Mouse (Mus musculus) MEL (cell line): ENCODE measurements around the gene Gss. TPM values are rescaled to one million over a fixed set of nuclear protein-coding genes. Genes with fewer than 3 reads are reported as not detected.

Source experiments
- DNase-seq: peaks from one replicate; pipeline ENCODE4 v3.0.0; 2011; ENCODE audit warnings: low read depth, low spot score
- H3K27ac ChIP-seq: 2 replicates; pipeline ENCODE4 v1.5.1; 2012; ENCODE audit warnings: low read depth, mild to moderate bottlenecking, control low read depth, low read length, moderate library complexity; ENCODE audit not compliant: control insufficient read depth
- H3K27me3 ChIP-seq, 2 experiments: fragments of 150-350 bp in 1 of 2; sonication (generic) in 1 of 2; 2 replicates each; pipeline ENCODE4 v1.6.1; 2012; ENCODE audit warnings: low read length in 2 of 2, mild to moderate bottlenecking in 2 of 2, improper control_type of control experiment in 1 of 2, moderate library complexity in 1 of 2; ENCODE audit not compliant: insufficient read depth in 2 of 2, control insufficient read depth in 1 of 2
- H3K36me3 ChIP-seq, 2 experiments: 2 replicates each; pipeline ENCODE4 v1.6.1; 2012 to 2014; ENCODE audit warnings: low read length in 2 of 2, improper control_type of control experiment in 1 of 2, inconsistent platforms in 1 of 2, mild to moderate bottlenecking in 1 of 2; ENCODE audit not compliant: insufficient read depth in 2 of 2, control insufficient read depth in 1 of 2
- H3K4me1 ChIP-seq, 2 experiments: fragments of 150-350 bp in 1 of 2; sonication (generic) in 1 of 2; 2 replicates each; pipeline ENCODE4 v1.6.1; 2012; ENCODE audit warnings: low read length in 2 of 2, improper control_type of control experiment in 1 of 2, mild to moderate bottlenecking in 1 of 2; ENCODE audit not compliant: insufficient read depth in 2 of 2, control insufficient read depth in 1 of 2
- H3K4me3 ChIP-seq, 2 experiments: fragments of 150-350 bp in 1 of 2; sonication (generic) in 1 of 2; 2 replicates each; pipeline ENCODE4 v1.5.1; 2012; ENCODE audit warnings: low read depth in 2 of 2, low read length in 2 of 2, mild to moderate bottlenecking in 2 of 2, moderate library complexity in 2 of 2, control low read depth in 1 of 2, improper control_type of control experiment in 1 of 2; ENCODE audit not compliant: control insufficient read depth in 1 of 2, insufficient read depth in 1 of 2
- H3K79me2 ChIP-seq: 2 replicates; pipeline ENCODE4 v1.6.1; 2012; ENCODE audit warnings: mild to moderate bottlenecking, low read length, moderate library complexity; ENCODE audit not compliant: control insufficient read depth, poor library complexity, insufficient read depth
- H3K9ac ChIP-seq: 2 replicates; pipeline ENCODE4 v1.6.1; 2012; ENCODE audit warnings: low read depth, mild to moderate bottlenecking, control low read depth, low read length, moderate library complexity; ENCODE audit not compliant: control insufficient read depth, poor library complexity, severe bottlenecking
- H3K9me3 ChIP-seq: fragments of 150-350 bp; sonication (generic); replicated peaks from 2 replicates; pipeline ENCODE4 v1.6.1; 2012; ENCODE audit warnings: mild to moderate bottlenecking, low read length, improper control_type of control experiment, moderate library complexity; ENCODE audit not compliant: insufficient read depth
- CHD1 ChIP-seq: IDR thresholded peaks from 2 replicates; pipeline ENCODE4 v1.6.1; 2012; ENCODE audit warnings: low read depth, mild to moderate bottlenecking, inconsistent platforms, low read length, improper control_type of control experiment
- CTCF ChIP-seq, 3 experiments: IDR thresholded peaks in 2 of 3; conservative IDR thresholded peaks in 1 of 3; 2 replicates each; pipeline ENCODE4 v1.5.1; 2011 to 2012; ENCODE audit warnings: low read length in 3 of 3, low read depth in 2 of 3, mild to moderate bottlenecking in 2 of 3, improper control_type of control experiment in 1 of 3, inconsistent platforms in 1 of 3, mixed read lengths in 1 of 3, moderate library complexity in 1 of 3; ENCODE audit not compliant: control insufficient read depth in 1 of 3, insufficient read depth in 1 of 3, poor library complexity in 1 of 3, severe bottlenecking in 1 of 3
- ELF1 ChIP-seq: IDR thresholded peaks from 2 replicates; pipeline ENCODE4 v1.6.1; 2014; ENCODE audit warnings: low read depth, mild to moderate bottlenecking, inconsistent platforms, low read length, improper control_type of control experiment, moderate library complexity
- HCFC1 ChIP-seq: IDR thresholded peaks from 2 replicates; pipeline ENCODE4 v1.6.1; 2012; ENCODE audit warnings: low read depth, mild to moderate bottlenecking, inconsistent platforms, low read length, improper control_type of control experiment, moderate library complexity
- MAFK ChIP-seq: IDR thresholded peaks from 2 replicates; pipeline ENCODE4 v1.6.1; 2011; ENCODE audit warnings: low read depth, mild to moderate bottlenecking, low read length, improper control_type of control experiment, borderline replicate concordance
- MAX ChIP-seq: IDR thresholded peaks from 2 replicates; pipeline ENCODE4 v1.6.1; 2011; ENCODE audit warnings: low read length, improper control_type of control experiment
- MEF2A ChIP-seq: IDR thresholded peaks from 2 replicates; pipeline ENCODE4 v1.6.1; 2014; ENCODE audit warnings: low read depth, mild to moderate bottlenecking, inconsistent platforms, low read length, improper control_type of control experiment; ENCODE audit not compliant: poor library complexity, insufficient replicate concordance, severe bottlenecking; ENCODE audit errors: extremely low read depth
- MXI1 ChIP-seq: IDR thresholded peaks from 2 replicates; pipeline ENCODE4 v1.6.1; 2011; ENCODE audit warnings: mild to moderate bottlenecking, low read depth, low read length, improper control_type of control experiment
- MYB ChIP-seq: IDR thresholded peaks from 2 replicates; pipeline ENCODE4 v1.6.1; 2011; ENCODE audit warnings: mild to moderate bottlenecking, low read depth, low read length, improper control_type of control experiment
- NRF1 ChIP-seq: IDR thresholded peaks from 2 replicates; pipeline ENCODE4 v1.6.1; 2014; ENCODE audit warnings: low read depth, mild to moderate bottlenecking, inconsistent platforms, low read length, improper control_type of control experiment, moderate library complexity; ENCODE audit not compliant: poor library complexity, insufficient read depth, severe bottlenecking
- RAD21 ChIP-seq: IDR thresholded peaks from 2 replicates; pipeline ENCODE4 v1.6.1; 2011; ENCODE audit warnings: mild to moderate bottlenecking, low read depth, low read length, improper control_type of control experiment
- RCOR1 ChIP-seq: IDR thresholded peaks from 2 replicates; pipeline ENCODE4 v1.6.1; 2012; ENCODE audit warnings: low read depth, mild to moderate bottlenecking, inconsistent platforms, low read length, improper control_type of control experiment
- SIN3A ChIP-seq: IDR thresholded peaks from 2 replicates; pipeline ENCODE4 v1.6.1; 2012; ENCODE audit warnings: low read length, improper control_type of control experiment, inconsistent platforms
- SMC3 ChIP-seq: IDR thresholded peaks from 2 replicates; pipeline ENCODE4 v1.6.1; 2011; ENCODE audit warnings: low read depth, low read length, improper control_type of control experiment
- TAL1 ChIP-seq: IDR thresholded peaks from 2 replicates; pipeline ENCODE4 v1.6.1; 2012; ENCODE audit warnings: mild to moderate bottlenecking, inconsistent platforms, low read length, moderate library complexity, mixed read lengths
- TBP ChIP-seq: IDR thresholded peaks from 2 replicates; pipeline ENCODE4 v1.8.0; 2011; ENCODE audit warnings: low read depth, low read length, improper control_type of control experiment
- TCF12 ChIP-seq: IDR thresholded peaks from 2 replicates; pipeline ENCODE4 v1.6.1; 2014; ENCODE audit warnings: low read depth, mild to moderate bottlenecking, inconsistent platforms, low read length, improper control_type of control experiment, moderate library complexity
- UBTF ChIP-seq: IDR thresholded peaks from 2 replicates; pipeline ENCODE4 v1.6.1; 2012; ENCODE audit warnings: low read depth, mild to moderate bottlenecking, inconsistent platforms, low read length, improper control_type of control experiment, moderate library complexity, borderline replicate concordance; ENCODE audit not compliant: insufficient read depth
- USF1 ChIP-seq: IDR thresholded peaks from 2 replicates; pipeline ENCODE4 v1.6.1; 2014; ENCODE audit warnings: low read depth, mild to moderate bottlenecking, inconsistent platforms, low read length, improper control_type of control experiment, moderate library complexity
- ZC3H11A ChIP-seq: IDR thresholded peaks from 2 replicates; pipeline ENCODE4 v1.6.1; 2012; ENCODE audit warnings: low read depth, mild to moderate bottlenecking, inconsistent platforms, low read length, improper control_type of control experiment
- ZKSCAN1 ChIP-seq: IDR thresholded peaks from 2 replicates; pipeline ENCODE4 v1.6.1; 2012; ENCODE audit warnings: low read depth, mild to moderate bottlenecking, inconsistent platforms, low read length, improper control_type of control experiment, moderate library complexity
- ZMIZ1 ChIP-seq: IDR thresholded peaks from 2 replicates; pipeline ENCODE4 v1.6.1; 2012; ENCODE audit warnings: low read depth, mild to moderate bottlenecking, inconsistent platforms, low read length, improper control_type of control experiment, moderate library complexity
- ZNF384 ChIP-seq: IDR thresholded peaks from 2 replicates; pipeline ENCODE4 v1.6.1; 2012; ENCODE audit warnings: low read depth, mild to moderate bottlenecking, inconsistent platforms, low read length, improper control_type of control experiment
- polyA plus RNA-seq, 2 experiments: library from polyadenylated mRNA; stranded (reverse) in 1 of 2; unstranded in 1 of 2; fragments of >175 nt in 1 of 2; fragments of >200 nt in 1 of 2; gene quantifications; 2 replicates each; pipeline versions ENCODE4 v1.2.1 to v1.2.4; 2012; ENCODE audit warnings: low replicate concordance in 2 of 2, low read depth in 1 of 2; ENCODE audit not compliant: insufficient read length in 2 of 2, insufficient read depth in 1 of 2, missing spikeins in 1 of 2
- total RNA-seq: library from RNA; depleted of rRNA; stranded (reverse); fragments of 300-350 nt; gene quantifications from 2 replicates; pipeline ENCODE4 v1.2.3, GENCODE M21; 2012

The Gss gene
- total and polyA plus RNA-seq, 3 experiments = 21.9 to 24.0 TPM; not detected in 1

DNA sequence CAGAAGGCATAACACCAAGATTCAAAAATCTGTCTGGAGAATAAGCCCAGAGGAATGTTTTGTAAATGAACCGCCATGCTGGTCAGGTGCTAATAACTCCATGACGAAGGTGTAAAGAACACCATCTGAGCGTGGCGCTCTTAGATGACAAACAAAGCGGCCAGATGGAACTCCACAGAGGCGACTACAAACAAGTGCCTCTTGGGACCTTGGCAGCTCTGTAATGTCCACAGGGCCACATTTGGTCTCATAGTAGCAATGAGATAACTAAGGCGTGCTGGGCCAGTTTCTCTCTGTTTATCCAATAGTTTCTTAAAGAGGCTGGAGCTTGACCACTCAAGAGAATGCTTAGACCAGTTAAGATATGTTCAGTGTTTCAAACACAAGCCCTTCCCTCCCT is 18.6 kb downstream of the Gss start:
- DNase-seq = no peak
- H3K4me3 ChIP-seq = no peak overlapping the region
- no peaks in the 10 kb centered on the region for H3K9me3 ChIP-seq
- TF ChIP-seq TBP (no peak), TAL1 (no peak), MXI1 (no peak), ZC3H11A (no peak), CTCF (IDR thresholded peaks at IDR 0.05 in 2 of 3, conservative IDR thresholded peaks at IDR 0.05 in 1 of 3; ENCODE audit: control insufficient read depth in 1 of 3, insufficient read depth in 1 of 3, low read depth in 2 of 3, low read length in 3 of 3, poor library complexity in 1 of 3, severe bottlenecking in 1 of 3) (no peak)
- H3K27ac ChIP-seq = no peak overlapping the region
- no peaks in the 10 kb centered on the region for H3K79me2 ChIP-seq
- H3K36me3 ChIP-seq = peaks cover 0 to 12% of the 10 kb centered on the region in 2 experiments; a peak in 3 of 4 replicates
- no peaks in the 10 kb centered on the region for H3K27me3 ChIP-seq
- peaks cover 5 to 8% of the 10 kb centered on the region in 2 experiments; a peak in 3 of 4 replicates for H3K4me1 ChIP-seq
- H3K9ac ChIP-seq = no peak overlapping the region

DNA sequence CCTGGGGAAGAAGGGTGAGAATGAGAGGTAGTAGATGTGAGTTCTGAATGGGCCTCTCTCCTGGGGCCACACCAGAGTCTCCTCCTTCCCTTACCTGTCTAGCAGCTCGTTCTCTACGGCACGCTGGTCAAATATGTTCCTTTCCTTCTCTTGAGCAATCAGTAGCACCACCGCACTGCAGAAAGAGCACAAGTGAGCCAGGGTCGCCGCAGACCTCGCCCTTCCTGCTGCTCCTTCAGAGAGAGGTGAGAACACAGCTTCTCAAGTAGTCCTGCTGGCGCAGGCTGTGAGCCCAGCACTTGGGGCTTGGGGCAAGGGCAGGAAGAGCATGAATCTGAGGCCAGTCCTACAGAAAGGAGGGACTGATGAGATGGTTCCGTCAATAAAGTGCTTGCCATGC is 19.6 kb downstream of the Gss start:
- no peak overlapping the region for H3K4me3 ChIP-seq
- TF ChIP-seq USF1 (no peak), MYB (no peak), ELF1 (no peak), ZMIZ1 (no peak), RAD21 (no peak), NRF1 (no peak), ZNF384 (no peak), UBTF (no peak), RCOR1 (no peak), ZKSCAN1 (no peak), MAFK (no peak), TCF12 (no peak), HCFC1 (no peak), CHD1 (no peak), MEF2A (no peak), SMC3 (no peak), SIN3A (no peak), MAX (no peak)
- TF ChIP-seq, all 39 proteins: peak for 0
- H3K9me3 ChIP-seq = no peaks in the 10 kb centered on the region
- H3K27me3 ChIP-seq = no peaks in the 10 kb centered on the region
- peaks cover 9 to 11% of the 10 kb centered on the region in 2 experiments; a peak in 3 of 4 replicates for H3K4me1 ChIP-seq
- no peak overlapping the region for H3K27ac ChIP-seq
- H3K9ac ChIP-seq = no peak overlapping the region
- H3K36me3 ChIP-seq = peaks cover 0 to 16% of the 10 kb centered on the region in 2 experiments; a peak in 3 of 4 replicates
- H3K79me2 ChIP-seq = no peaks in the 10 kb centered on the region
- no peak for DNase-seq
